Mouse (Mus musculus) megakaryocyte, embryonic 14.5 days (primary cell): ENCODE results near the gene Slc23a4.

Experiments used
- FLI1 ChIP-seq: IDR thresholded peaks from 2 replicates; pipeline ENCODE4 v1.6.1; 2012; ENCODE audit warnings: low read length, inconsistent platforms, mixed read lengths
- GATA1 ChIP-seq: IDR thresholded peaks from 3 replicates; pipeline ENCODE4 v1.6.1; 2012; ENCODE audit warnings: mixed read lengths, low read length, inconsistent platforms, borderline replicate concordance

GRCm38 (mm10) chr6:34901911-34902444 is 86.2 kb downstream of the Slc23a4 start:
- no peak for TF ChIP-seq GATA1
- no peak for TF ChIP-seq FLI1
